Mouse (Mus musculus) liver, postnatal 0 days (tissue): ENCODE results near the gene Pard3.

Experiments used
- CTCF ChIP-seq: sonication (generic); IDR thresholded peaks from 2 replicates; pipeline ENCODE4 v1.5.1; 2016; ENCODE audit warnings: antibody characterized with exemption, low read depth
- EP300 ChIP-seq: IDR thresholded peaks from 2 replicates; pipeline ENCODE4 v1.6.1; 2016; ENCODE audit warnings: antibody characterized with exemption, low read depth, mild to moderate bottlenecking

GRCm38 (mm10) chr8:127586681-127587080 is 523.0 kb downstream of the Pard3 start:
- TF ChIP-seq CTCF (no peak), EP300 (no peak)
